Mouse (Mus musculus) kidney, embryonic 16.5 days (tissue): Measurements from ENCODE around the gene Aipl1. TPM values are rescaled to one million over a fixed set of nuclear protein-coding genes. Genes with fewer than 3 reads are reported as not detected.
A peak's percentile ranks its signal among the peaks of the same experiment; 100 is the strongest.

Experiments
- ATAC-seq: fragments of 200-750 bp; cut with Nextera tagmentation; 2 replicates; pipeline ENCODE4 v1.8.0; 2017; ENCODE audit warnings: moderate TSS enrichment; ENCODE audit not compliant: low FRiP score, low TSS enrichment
- H3K27ac ChIP-seq: fragments of 300-500 bp; sonication (generic); 2 replicates; pipeline ENCODE4 v1.5.1; 2014; ENCODE audit warnings: low read length
- H3K27me3 ChIP-seq: fragments of 300-500 bp; sonication (generic); 2 replicates; pipeline ENCODE4 v1.6.1; 2014; ENCODE audit warnings: low read length, control low read depth, mixed read lengths; ENCODE audit not compliant: insufficient read depth
- H3K36me3 ChIP-seq: fragments of 300-500 bp; sonication (generic); 2 replicates; pipeline ENCODE4 v1.6.1; 2014; ENCODE audit warnings: low read length, control low read depth, mixed read lengths; ENCODE audit not compliant: insufficient read depth
- H3K4me1 ChIP-seq: fragments of 300-500 bp; sonication (generic); 2 replicates; pipeline ENCODE4 v1.6.1; 2014; ENCODE audit warnings: low read length, control low read depth, mixed read lengths; ENCODE audit not compliant: insufficient read depth
- H3K4me2 ChIP-seq: fragments of 300-500 bp; sonication (generic); replicated peaks from 2 replicates; pipeline ENCODE4 v1.6.1; 2014; ENCODE audit warnings: low read depth, low read length
- H3K4me3 ChIP-seq: fragments of 300-500 bp; sonication (generic); 2 replicates; pipeline ENCODE4 v1.5.1; 2014; ENCODE audit warnings: mild to moderate bottlenecking, low read length
- H3K9ac ChIP-seq: fragments of 300-500 bp; sonication (generic); replicated peaks from 2 replicates; pipeline ENCODE4 v1.6.1; 2014; ENCODE audit warnings: low read length
- H3K9me3 ChIP-seq: fragments of 300-500 bp; sonication (generic); 2 replicates; pipeline ENCODE4 v1.6.1; 2016; ENCODE audit warnings: low read length, control low read depth
- WGBS: fragments of 180-500 bp; shearing (Covaris S2); extraction: QIAGEN DNeasy Blood & Tissue Kit; methylation state at CpG from one replicate; pipeline ENCODE4 v1.1.7; 2014; 5-methylcytosine and 5-hydroxymethylcytosine counted together
- polyA plus RNA-seq: library from polyadenylated mRNA; unstranded; fragments of >200 nt; fragmentation: Nextera tagmentation; extraction: Ambion mirVana; gene quantifications from 2 replicates; pipeline ENCODE4 v1.2.1, GENCODE M21; 2015

Gene Aipl1
- polyA plus RNA-seq, 1 experiment from 2014 or later = 0.39 TPM

GRCm38 (mm10) chr11:71987159-71988150 is 49.9 kb downstream of the Aipl1 start:
- no peaks in the 10 kb centered on the region for H3K9me3 ChIP-seq
- WGBS = 32% methylated on average over 14 of the region's 14 CpGs
- H3K4me2 ChIP-seq = peak overlapping the region; percentile 23
- ATAC-seq = peak; percentile 67
- peaks cover 36% of the 10 kb centered on the region for H3K4me1 ChIP-seq
- peaks cover 16% of the 10 kb centered on the region; the same call in 1 of the 2 replicates for H3K27me3 ChIP-seq
- 0 out of 2 replicates have a peak overlapping the region, but pooled peaks have one; percentile 12 for H3K9ac ChIP-seq
- H3K36me3 ChIP-seq = no peaks in the 10 kb centered on the region
- no peak overlapping the region for H3K27ac ChIP-seq
- H3K4me3 ChIP-seq = no peak overlapping the region

GRCm38 (mm10) chr11:71985783-71986182 is 51.5 kb downstream of the Aipl1 start:
- Histone ChIP-seq H3K4me3 (no peak overlapping the region), H3K27me3 (peaks cover 16% of the 10 kb centered on the region; the same call in 1 of the 2 replicates), H3K4me2 (no peak overlapping the region), H3K9ac (no peak overlapping the region), H3K36me3 (no peaks in the 10 kb centered on the region), H3K4me1 (peaks cover 36% of the 10 kb centered on the region), H3K27ac (peak overlapping the region; percentile 23; the same call in 1 of the 2 replicates), H3K9me3 (no peaks in the 10 kb centered on the region)
- WGBS = 63% methylated on average over 2 of the region's 2 CpGs
- no peak for ATAC-seq

- H3K4me1 ChIP-seq = peaks cover 36% of the 10 kb centered on the region
- peak; percentile 81 for ATAC-seq
- H3K36me3 ChIP-seq = no peaks in the 10 kb centered on the region
- 16% methylated on average over 4 of the region's 4 CpGs for WGBS
- H3K9me3 ChIP-seq = no peaks in the 10 kb centered on the region
- peak overlapping the region; percentile 58 for H3K27ac ChIP-seq
- H3K27me3 ChIP-seq = 0 out of 2 replicates have a peak, but pooled peaks cover 13% of the 10 kb centered on the region
- no peak overlapping the region for H3K4me2 ChIP-seq
- H3K9ac ChIP-seq = no peak overlapping the region
- no peak overlapping the region for H3K4me3 ChIP-seq
Observed at GRCm38 (mm10) chr11:71985101-71985711, 52.1 kb downstream of the Aipl1 start.

- no peaks in the 10 kb centered on the region for H3K9me3 ChIP-seq
- ATAC-seq = no peak
- H3K27me3 ChIP-seq = 0 out of 2 replicates have a peak, but pooled peaks cover 6% of the 10 kb centered on the region
- H3K36me3 ChIP-seq = no peaks in the 10 kb centered on the region
- no peak overlapping the region for H3K4me2 ChIP-seq
- no peak overlapping the region for H3K9ac ChIP-seq
- peaks cover 36% of the 10 kb centered on the region for H3K4me1 ChIP-seq
- WGBS = 82% methylated on average over 2 of the region's 2 CpGs
- no peak overlapping the region for H3K4me3 ChIP-seq
- no peak overlapping the region for H3K27ac ChIP-seq
Observed at GRCm38 (mm10) chr11:71984093-71984492, 53.2 kb downstream of the Aipl1 start.

Other genes starting within 250 kb of the Aipl1 start
- gene Pimreg, start 4.5 kb upstream of the Aipl1 start, polyA plus RNA-seq = 131 and 137 TPM in 2 replicates
- 0.15 and 0.16 TPM in 2 replicates for gene Pitpnm3, start 98.3 kb upstream of the Aipl1 start, polyA plus RNA-seq
- 0.09 and 0.21 TPM in 2 replicates for gene Gm43951, start 169.3 kb upstream of the Aipl1 start, polyA plus RNA-seq
- gene 4933427D14Rik, start 169.9 kb upstream of the Aipl1 start, polyA plus RNA-seq = 11.7 and 13.1 TPM in 2 replicates
- gene Txndc17, start 170.0 kb upstream of the Aipl1 start, polyA plus RNA-seq = 207 and 210 TPM in 2 replicates
- 45.5 and 46.1 TPM in 2 replicates for gene Med31, start 178.1 kb upstream of the Aipl1 start, polyA plus RNA-seq
- 0.12 and 0.45 TPM in 2 replicates for gene Slc13a5, start 229.7 kb upstream of the Aipl1 start, polyA plus RNA-seq